Mouse (Mus musculus): ENCODE measurements around the gene Ptprn2.

DNA sequence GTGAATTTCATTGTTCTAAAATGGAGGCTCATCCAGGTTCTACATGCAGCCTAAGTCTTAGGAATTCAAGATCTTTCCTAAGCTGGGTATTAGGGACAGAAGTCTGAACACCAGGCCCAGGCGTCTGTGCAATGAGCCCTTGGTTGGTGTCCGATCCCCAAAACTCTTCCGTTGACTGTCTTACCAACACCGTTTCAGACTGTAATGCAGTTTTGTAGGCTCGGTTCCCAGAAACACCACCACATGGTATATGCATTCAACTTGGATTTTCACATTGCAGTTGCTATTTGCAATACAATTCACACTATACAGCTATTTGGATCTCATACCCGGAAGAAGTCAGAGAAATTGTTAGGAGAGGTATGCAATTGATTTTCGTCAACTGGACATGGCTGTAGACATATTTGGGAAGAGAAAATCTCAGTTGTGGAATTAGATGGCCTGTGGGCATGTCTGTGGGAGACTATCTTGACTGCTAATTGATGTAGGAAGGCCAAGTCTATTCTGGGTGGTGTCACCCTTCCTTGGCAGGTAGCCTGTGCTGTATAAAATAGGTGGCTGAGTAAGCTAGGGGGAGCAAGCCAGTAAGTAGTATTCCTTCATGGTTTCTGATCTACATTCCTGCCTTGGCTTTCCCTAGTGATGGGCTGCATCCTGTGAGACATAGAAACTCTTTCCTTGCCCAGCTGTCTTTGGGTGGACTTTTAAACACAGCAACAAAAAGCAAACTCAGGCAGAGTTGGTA is 109.5 kb downstream of the Ptprn2 start:
- TF ChIP-seq POLR2A (IDR thresholded peaks at IDR 0.05; ENCODE audit: borderline replicate concordance, insufficient read depth, low read length) = no peak
- no peak for TF ChIP-seq CTCF (IDR thresholded peaks at IDR 0.05; ENCODE audit: borderline replicate concordance, insufficient read depth, low read depth, low read length)
